Mouse (Mus musculus) macrophage (primary cell): ENCODE results near the gene Trpv6. TPM values are rescaled to one million over a fixed set of nuclear protein-coding genes. Genes with fewer than 3 reads are reported as not detected.

ENCODE experiments used
- H3K27ac ChIP-seq: fragments of 350-480 bp; formaldehyde crosslinking; 2 replicates; pipeline ENCODE4 v1.9.0; 2021
- H3K36me3 ChIP-seq: fragments of 350-480 bp; formaldehyde crosslinking; 2 replicates; pipeline ENCODE4 v1.9.0; 2021; ENCODE audit errors: inconsistent target
- H3K4me3 ChIP-seq: fragments of 350-480 bp; formaldehyde crosslinking; 2 replicates; pipeline ENCODE4 v1.9.0; 2021; ENCODE audit errors: inconsistent target
- H3K79me2 ChIP-seq: fragments of 350-480 bp; formaldehyde crosslinking; 2 replicates; pipeline ENCODE4 v1.9.0; 2021; ENCODE audit errors: inconsistent target
- WGBS: methylation state at CpG from one replicate; pipeline ENCODE4 v1.1.7; 2026; ENCODE audit warnings: inconsistent platforms; ENCODE audit not compliant: missing documents; 5-methylcytosine and 5-hydroxymethylcytosine counted together
- polyA plus RNA-seq: library from polyadenylated mRNA; stranded (reverse); fragments of 250-400 nt; gene quantifications from 3 replicates; pipeline ENCODE4 v1.2.4, GENCODE M21; 2018; ENCODE audit warnings: inconsistent platforms
- total RNA-seq, 78 experiments: library from RNA; depleted of rRNA; stranded (reverse); fragments of 250-400 nt; gene quantifications; 1 replicate in 9 of 78; 2 replicates in 24 of 78; 3 replicates in 43 of 78; 4 replicates in 2 of 78; pipeline ENCODE4 v1.2.4; 2018; ENCODE audit warnings: inconsistent platforms in 56 of 78

Gene Trpv6
- not detected for total RNA-seq (2018; cell fraction: chromatin; rRNA removed)
- not detected for total RNA-seq (2018; cell fraction: cytosol; rRNA removed)
- not detected for total RNA-seq (2018; cell fraction: nucleus; rRNA removed)
- polyA plus RNA-seq: not detected in 3 replicates

DNA sequence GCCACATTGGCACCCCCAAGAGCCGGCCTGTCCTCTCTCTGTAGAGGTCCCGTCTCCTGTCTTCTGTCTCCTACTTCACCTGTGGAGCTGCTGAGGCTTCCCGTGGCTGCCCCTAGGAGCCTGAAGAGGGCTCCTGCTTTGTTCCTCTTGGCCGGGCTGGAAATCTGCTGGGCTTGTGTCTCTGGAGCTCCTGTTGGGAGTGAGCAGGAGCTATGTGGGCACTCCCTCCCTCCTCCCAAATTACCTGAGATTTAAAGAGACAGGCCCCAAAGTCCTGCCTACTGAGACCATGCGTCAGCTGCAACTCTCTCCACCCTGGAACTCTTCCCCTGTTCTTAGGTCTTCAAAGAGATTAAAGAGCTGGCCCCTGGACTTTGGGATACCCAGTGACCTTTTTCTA lies at the start of gene Trpv6:
Gene Trpv6 (minus strand): TSS at position 228 of the 400 bp plus-strand sequence.
- no peaks in the 10 kb centered on the region for H3K36me3 ChIP-seq
- no peak within 1 kb of the TSS for H3K4me3 ChIP-seq
- H3K79me2 ChIP-seq: no peaks in the 10 kb centered on the region
- WGBS: 88% methylated on average over 4 of the region's 5 CpGs
- no peak within 1 kb of the TSS for H3K27ac ChIP-seq

DNA sequence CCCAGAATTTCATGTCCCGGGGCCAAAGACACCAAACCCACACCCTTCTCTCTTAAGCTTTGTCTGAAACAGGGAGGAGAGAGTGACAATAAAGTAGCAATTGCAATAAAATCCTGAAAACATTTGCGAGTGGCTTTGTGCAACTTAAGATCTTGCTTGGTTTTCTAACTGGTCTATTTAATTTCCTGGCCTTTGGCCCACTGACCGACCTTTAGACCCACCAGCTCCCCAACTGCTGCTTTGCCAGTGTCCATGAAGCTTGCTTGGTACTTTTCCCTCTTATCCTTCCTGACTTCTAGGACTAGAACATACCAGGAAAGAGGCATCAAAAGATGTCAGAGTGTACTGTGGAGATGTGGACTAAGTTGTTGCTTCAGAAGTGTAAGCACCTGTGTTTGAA lies 49.4 kb upstream of the Trpv6 start:
- Histone ChIP-seq H3K79me2 (no peaks in the 10 kb centered on the region), H3K4me3 (no peak overlapping the region), H3K27ac (no peak overlapping the region), H3K36me3 (no peaks in the 10 kb centered on the region)
- 95% methylated on average over 3 of the region's 3 CpGs for WGBS

DNA sequence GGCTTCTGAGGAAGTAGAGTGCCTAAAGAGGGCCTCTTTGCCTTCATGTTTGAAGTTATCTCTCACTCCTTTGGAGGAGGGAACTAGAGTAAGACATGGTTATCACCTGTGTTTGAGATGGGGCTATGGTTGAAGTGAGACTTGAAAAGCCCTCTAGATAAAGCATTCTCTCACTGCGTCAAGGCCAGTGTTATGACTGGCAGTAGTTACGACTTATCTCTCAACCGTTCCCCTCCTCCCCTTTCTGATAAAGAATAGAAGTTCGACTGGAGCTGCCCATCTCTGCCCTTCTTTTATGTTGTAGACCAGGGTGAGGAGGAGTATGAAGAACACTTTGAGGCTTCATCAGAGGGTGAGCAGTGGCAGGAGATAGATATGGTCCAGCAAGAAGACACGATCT lies 48.7 kb upstream of the Trpv6 start:
- H3K27ac ChIP-seq: no peak overlapping the region
- 88% methylated on average over 5 of the region's 5 CpGs for WGBS
- H3K4me3 ChIP-seq: no peak overlapping the region
- no peaks in the 10 kb centered on the region for H3K36me3 ChIP-seq
- no peaks in the 10 kb centered on the region for H3K79me2 ChIP-seq

DNA sequence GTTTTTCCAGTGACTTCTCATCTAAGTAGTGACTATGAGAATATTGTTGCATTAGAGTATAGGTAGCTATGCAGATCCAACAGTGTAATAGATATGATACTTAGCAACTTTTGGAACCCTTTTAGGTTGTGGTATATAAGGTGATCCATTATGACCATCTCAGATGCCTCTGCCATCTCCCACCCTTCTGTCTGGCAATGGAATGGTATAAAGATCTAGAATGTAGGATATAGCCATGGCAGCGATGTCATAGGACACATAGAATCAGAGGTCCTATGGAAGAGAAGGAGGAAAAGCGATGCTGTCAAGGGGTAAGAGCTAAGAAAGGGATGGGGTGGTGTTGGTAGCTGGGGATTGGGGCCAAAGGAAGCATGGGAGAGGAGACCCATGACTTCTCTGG lies 47.9 kb upstream of the Trpv6 start, which contains the start of gene Llcfc1:
Gene Llcfc1 (plus strand): TSS at position 301 of the 400 bp plus-strand sequence.
- Histone ChIP-seq H3K36me3 (no peaks in the 10 kb centered on the region), H3K79me2 (no peaks in the 10 kb centered on the region), H3K27ac (no peak within 1 kb of the TSS), H3K4me3 (no peak within 1 kb of the TSS)
- 85% methylated on average over 2 of the region's 2 CpGs for WGBS

DNA sequence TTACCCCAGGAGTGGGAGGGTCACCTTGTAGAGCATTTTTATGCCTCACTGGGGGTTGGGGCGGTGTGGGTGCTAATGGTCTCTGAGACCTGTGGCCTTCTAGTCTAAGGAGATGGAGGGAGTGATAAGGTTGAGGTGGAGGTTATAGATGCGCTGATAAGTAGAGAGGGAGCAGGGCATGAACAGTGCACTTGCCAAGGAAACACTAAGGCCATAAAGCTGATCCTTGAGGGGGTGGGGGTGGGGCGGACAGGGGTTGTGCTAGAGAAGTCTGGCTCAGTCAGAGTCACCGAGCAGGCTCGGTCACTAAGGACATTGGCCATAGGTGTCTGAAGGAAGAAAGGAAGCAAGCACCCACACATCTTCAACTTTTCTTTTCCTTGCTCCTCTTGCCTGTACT lies 45.5 kb upstream of the Trpv6 start:
- H3K36me3 ChIP-seq: no peaks in the 10 kb centered on the region
- no peak overlapping the region for H3K4me3 ChIP-seq
- no peak overlapping the region for H3K27ac ChIP-seq
- 83% methylated on average over 5 of the region's 5 CpGs for WGBS
- no peaks in the 10 kb centered on the region for H3K79me2 ChIP-seq

DNA sequence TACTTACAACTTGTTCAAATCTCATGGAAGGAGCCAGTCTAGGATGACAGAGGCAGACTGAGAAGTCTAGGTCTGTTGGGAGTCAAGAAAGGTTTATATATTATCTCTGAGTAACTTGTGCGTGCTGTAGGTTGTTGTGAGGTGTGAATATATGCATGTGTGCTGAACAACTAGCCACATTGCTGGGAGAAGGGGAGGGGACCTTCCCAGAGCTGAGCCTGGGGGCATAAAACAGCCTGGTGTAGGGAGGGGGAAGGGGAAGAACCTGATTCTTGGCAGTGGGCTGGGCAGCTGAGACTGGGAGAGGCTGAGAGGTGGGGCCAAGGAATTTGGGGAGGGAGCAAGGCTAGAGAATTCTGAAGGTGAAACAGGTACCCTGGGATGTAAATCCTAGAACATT lies 44.5 kb upstream of the Trpv6 start, which contains the start of gene Trpv5:
Gene Trpv5 (minus strand): TSS at position 101 of the 400 bp plus-strand sequence.
- Histone ChIP-seq H3K4me3 (no peak within 1 kb of the TSS), H3K36me3 (no peaks in the 10 kb centered on the region), H3K79me2 (no peaks in the 10 kb centered on the region), H3K27ac (no peak within 1 kb of the TSS)
- WGBS: 67% methylated on average over 1 of the region's 1 CpGs

DNA sequence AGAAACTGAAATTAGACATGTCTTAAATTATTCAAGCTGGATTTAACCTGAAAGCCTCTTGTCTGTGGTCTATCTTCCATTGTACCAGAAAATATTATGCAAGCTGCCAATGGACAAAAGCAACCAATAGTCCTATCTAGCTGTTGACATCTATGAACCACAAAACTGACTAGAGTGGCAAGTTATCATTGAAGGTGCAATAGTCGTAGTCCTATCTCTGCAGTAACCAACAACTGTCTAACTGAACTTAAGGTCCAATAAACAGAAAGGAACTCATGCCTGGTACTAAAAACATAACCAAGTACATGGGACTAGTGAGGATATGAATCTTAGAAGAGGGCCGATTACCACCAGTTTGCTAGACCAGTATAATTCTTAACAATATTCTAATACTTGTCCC lies 40.3 kb upstream of the Trpv6 start:
- H3K36me3 ChIP-seq: no peaks in the 10 kb centered on the region
- H3K4me3 ChIP-seq: no peak overlapping the region
- WGBS: 80% methylated on average over 2 of the region's 2 CpGs
- H3K27ac ChIP-seq: no peak overlapping the region
- H3K79me2 ChIP-seq: no peaks in the 10 kb centered on the region

DNA sequence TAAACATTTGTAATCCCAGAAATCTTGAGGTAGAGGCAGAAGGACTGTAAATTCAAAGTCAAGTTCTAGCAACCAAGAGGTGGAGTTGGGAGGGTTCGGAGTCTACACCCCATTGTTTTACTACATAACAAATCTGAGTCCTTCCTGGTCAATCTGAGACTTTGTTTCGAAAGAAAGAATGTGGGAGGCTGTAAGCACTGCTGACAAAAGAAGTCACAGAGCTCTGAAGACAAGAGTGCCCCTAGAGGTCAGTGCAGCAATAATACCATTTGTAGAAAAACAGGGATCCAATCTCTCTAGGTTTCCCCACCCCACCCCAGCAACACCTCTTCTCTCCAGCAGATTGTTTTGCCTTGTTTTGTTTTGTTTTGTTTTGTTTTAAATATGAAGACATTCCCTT lies 26.1 kb upstream of the Trpv6 start:
- H3K79me2 ChIP-seq: no peaks in the 10 kb centered on the region
- H3K36me3 ChIP-seq: no peaks in the 10 kb centered on the region
- no peak overlapping the region for H3K4me3 ChIP-seq
- no peak overlapping the region for H3K27ac ChIP-seq
- WGBS: 29% methylated on average over 2 of the region's 2 CpGs

DNA sequence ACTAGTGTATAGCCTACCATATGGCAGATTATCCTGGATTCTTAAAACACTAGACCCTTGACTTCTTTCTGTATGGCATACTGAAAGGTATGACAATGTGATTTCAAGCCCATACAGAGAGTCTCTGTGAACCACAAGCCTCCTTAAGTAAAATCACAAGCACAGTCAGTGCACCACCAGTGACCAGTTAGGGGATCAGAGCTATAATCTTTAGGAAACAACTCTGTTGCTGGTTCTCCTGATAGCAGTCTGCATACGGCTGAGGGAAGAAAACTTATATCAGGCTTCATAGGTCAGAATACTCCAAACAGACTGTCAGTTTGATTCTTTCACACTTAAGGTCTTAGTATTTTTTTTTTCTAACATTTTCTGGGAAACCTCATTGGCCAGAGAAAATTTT lies 22.3 kb upstream of the Trpv6 start:
- Histone ChIP-seq H3K4me3 (no peak overlapping the region), H3K79me2 (no peaks in the 10 kb centered on the region), H3K36me3 (no peaks in the 10 kb centered on the region), H3K27ac (no peak overlapping the region)
- WGBS: 62% methylated on average over 1 of the region's 1 CpGs

DNA sequence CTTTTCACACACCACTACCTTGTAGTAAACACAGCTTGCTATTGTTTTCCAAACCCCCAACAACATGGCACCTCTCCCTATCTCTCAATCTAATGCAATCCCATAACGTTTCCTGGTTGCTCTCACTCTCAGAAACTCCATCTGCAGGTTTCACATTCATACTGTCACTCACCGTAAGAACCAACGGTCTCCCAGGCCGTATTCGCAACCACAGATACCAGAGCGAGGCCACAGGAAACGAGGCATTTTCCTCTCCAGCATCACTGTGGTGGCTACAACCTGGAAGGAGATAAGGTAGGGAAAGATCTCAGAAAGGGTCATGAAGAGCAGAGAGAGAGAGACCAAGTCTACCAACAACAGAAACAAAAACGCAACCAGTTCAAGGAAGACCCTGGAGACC lies 18.4 kb upstream of the Trpv6 start:
- Histone ChIP-seq H3K27ac (no peak overlapping the region), H3K36me3 (no peaks in the 10 kb centered on the region), H3K79me2 (no peaks in the 10 kb centered on the region), H3K4me3 (no peak overlapping the region)
- 10% methylated on average over 8 of the region's 8 CpGs for WGBS

DNA sequence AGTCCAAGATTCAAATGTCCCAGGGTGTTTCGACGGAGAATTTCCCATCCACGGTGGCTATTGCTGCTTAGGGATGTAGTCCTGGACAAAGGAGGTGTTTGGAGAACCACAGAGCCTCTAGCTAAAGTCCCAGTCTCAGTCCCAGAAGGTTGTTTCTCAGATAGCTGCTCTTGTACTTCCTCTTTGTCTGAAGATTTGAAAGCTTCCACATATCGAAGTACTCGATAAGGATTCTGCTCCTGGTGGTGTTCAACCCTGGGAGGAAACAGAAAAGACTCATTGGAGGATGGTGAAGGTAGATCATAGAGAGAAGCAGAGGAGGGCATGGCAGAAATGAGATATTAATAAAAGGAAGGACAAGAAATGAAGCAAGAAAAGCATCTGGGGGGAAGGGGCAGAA lies 17.0 kb upstream of the Trpv6 start:
- WGBS: 58% methylated on average over 5 of the region's 5 CpGs
- Histone ChIP-seq H3K27ac (no peak overlapping the region), H3K36me3 (no peaks in the 10 kb centered on the region), H3K4me3 (no peak overlapping the region), H3K79me2 (no peaks in the 10 kb centered on the region)

DNA sequence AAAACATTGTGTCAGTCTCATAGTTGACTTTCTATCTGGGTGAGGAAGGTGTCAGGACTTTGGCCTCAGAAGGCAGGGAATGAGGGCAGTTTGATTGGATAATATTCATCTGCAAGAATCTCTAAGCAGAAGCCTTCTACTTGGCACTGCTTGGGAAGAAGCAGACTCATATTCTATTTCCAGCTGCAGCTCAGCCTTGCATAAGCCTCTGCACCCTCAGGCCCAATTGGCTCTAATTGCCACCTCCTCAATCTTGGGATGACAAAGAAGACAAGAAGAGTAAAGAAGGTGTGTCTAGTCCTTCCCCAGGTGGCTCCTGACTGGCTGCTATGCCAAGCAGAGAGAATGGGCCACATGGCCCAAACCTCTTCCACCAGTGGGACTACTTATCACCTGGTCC lies 10.5 kb upstream of the Trpv6 start:
- no peaks in the 10 kb centered on the region for H3K79me2 ChIP-seq
- H3K36me3 ChIP-seq: no peaks in the 10 kb centered on the region
- H3K27ac ChIP-seq: no peak overlapping the region
- H3K4me3 ChIP-seq: no peak overlapping the region

DNA sequence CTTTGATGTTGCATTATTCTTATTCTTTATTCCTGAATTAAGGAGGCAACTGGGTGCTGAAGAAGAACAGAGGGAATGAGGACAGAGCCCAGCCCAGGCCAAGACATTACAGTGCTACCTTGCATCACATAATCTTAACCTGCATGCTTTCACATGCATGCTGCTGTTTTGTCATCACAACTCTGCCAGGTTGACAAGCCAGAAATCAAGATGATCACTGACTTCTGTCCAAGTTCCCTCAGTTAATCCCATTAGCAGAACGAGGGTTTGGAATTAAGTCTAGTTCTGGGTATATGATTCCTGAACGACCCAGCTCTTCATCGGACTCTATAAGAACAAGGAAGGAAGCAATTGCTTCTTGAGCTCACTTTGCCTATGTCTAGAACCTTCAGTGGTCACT lies 10.0 kb upstream of the Trpv6 start:
- 96% methylated on average over 3 of the region's 3 CpGs for WGBS
- H3K27ac ChIP-seq: no peak overlapping the region
- H3K79me2 ChIP-seq: no peaks in the 10 kb centered on the region
- no peaks in the 10 kb centered on the region for H3K36me3 ChIP-seq
- no peak overlapping the region for H3K4me3 ChIP-seq

DNA sequence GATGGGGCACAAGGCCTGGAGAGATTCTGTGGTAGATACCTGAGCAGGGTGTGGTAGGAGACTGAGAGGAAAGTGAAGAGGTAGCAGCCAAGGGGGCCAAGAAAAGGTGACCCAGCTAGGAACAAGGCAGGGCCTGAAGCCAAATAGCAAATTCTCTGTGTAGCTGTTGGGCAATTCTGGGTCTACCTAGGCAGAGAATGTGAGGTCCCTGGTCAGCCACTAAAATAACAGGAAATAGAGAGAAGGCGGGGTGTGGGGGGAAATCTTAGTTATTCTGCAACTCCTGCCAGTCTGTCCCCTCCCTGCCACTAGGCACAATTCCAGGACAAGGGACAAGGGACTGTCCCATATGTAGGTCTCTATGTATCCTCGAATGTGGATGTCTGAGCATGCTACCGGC lies 7.0 kb upstream of the Trpv6 start:
- no peaks in the 10 kb centered on the region for H3K36me3 ChIP-seq
- 32% methylated on average over 3 of the region's 3 CpGs for WGBS

DNA sequence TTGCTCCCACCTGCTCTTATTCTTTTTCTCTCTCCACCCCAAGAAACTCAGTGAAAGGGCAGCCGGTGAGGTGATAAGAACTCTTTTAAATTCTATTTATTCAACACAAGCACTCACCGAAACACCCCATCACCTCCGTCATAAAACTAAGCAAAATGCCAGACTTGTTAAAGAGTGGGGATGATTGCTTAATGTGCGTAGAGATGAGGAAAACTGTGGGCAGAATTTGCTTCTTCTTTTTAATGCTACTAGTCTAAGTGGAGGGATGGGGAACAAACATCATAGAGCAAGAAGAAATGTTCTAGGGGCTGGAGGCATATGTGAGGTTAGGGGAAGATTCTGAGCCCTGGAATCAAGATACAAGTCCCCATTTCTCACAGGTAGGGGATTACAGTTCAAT lies 6.6 kb upstream of the Trpv6 start:
- no peaks in the 10 kb centered on the region for H3K79me2 ChIP-seq
- H3K4me3 ChIP-seq: no peak overlapping the region
- H3K27ac ChIP-seq: no peak overlapping the region
- 29% methylated on average over 3 of the region's 4 CpGs for WGBS
- H3K36me3 ChIP-seq: no peaks in the 10 kb centered on the region

More for the DNA sequence above, 7.0 kb upstream of the Trpv6 start:
- Histone ChIP-seq H3K79me2 (no peaks in the 10 kb centered on the region), H3K27ac (no peak overlapping the region), H3K4me3 (no peak overlapping the region)

DNA sequence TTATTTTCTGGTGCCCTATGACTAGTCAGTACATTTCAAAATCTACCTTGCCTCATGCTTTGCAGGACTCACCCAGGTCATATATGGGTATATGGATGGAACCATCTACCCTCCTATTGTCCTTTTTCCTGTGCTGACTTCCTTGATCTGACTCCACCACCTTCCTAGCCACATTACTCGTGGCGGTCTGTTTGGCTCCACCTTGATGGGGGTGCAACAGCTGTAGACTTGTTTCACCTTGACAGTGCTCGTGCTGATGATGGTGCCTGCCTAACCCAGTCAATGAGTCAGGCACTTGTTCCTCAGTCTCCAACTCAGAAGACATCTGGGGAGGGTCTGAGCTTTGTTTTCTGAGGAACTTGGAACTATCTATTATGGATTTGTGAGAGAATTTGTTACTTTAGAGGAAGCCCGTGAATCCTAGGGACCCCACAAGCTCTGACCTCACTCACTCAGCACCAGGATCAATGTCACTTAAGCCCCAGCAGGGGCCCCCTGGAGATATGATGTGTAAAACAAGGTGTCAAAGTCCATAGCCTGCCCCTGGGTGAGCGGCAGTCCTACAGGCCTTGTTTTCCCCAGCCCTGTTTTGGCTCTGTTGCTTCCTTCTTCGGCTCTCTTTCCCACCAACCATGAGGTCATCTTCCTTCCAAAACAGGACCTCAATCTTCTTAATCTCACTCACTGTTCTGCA lies 5.1 kb upstream of the Trpv6 start:
- 91% methylated on average over 6 of the region's 6 CpGs for WGBS
- H3K79me2 ChIP-seq: no peaks in the 10 kb centered on the region

More for the DNA sequence above, 5.1 kb upstream of the Trpv6 start:
- H3K36me3 ChIP-seq: no peaks in the 10 kb centered on the region
- H3K27ac ChIP-seq: no peak overlapping the region
- no peak overlapping the region for H3K4me3 ChIP-seq
